21 mouse cellular contexts compared by ENCODE assay signal in the genomic region with DNA sequence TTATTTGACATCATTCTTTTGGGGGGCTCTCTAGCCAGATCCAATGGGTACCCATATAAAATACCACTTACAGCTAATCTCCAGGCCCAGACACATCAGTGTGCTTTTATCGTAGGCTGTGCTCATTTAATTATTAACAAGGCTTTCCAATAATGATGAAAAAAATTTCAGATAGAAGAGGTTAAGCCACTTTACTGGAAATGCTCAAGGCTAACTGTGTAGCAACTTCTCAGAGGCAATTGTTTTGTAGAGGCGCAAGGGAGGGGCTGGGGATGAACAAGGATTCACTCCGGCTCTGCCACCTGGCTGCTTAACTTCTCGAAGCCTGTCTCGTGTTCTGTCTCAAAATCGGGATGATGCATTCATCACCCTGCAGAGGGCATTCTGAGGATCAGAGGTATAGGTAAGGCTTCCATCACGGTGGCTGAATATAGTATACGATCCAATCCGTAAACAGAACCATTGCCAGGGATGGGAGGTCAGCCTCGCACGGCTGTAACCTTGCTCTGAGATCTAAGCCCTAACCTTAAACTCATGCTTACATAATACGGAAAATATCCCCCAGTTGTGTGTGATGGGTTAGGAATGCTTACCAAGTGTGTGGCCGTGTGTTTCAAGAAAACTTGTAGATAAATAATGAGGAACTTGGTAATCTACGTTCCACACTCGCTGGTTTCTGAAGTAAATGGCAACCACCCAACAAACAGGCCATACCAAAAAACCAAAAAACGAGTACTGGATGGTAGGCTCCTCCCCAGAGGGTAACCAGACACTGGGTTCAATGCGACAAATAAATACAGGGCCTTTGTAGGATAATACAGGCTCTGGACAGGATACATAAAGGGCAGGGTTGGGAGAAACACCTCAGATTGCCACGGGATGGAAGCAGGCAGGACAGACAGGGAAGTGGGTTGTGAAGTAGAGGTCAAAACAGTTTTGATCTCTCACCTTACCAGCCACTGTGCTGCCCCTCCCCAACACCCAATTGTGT. TPM values are rescaled to one million over a fixed set of nuclear protein-coding genes. Genes with fewer than 3 reads are reported as not detected.
DNase-seq lines count a peak whose midpoint lies in the region; ATAC-seq and TF ChIP-seq lines count a peak whose summit lies in the region.
"Had no signal": no experiment of that assay in that cellular context is flagged by ENCODE, and none has a peak within 500 bp of the region (broad histone marks: within the 10 kb centered on the region; RNA-seq: fewer than 3 reads in every experiment).

No protein-coding gene starts in this region.

- peaks cover 25% of the 10 kb centered on the region for H3K27me3 ChIP-seq in liver, embryonic 11.5 days (replicated peaks; ENCODE audit: control insufficient read depth, insufficient read depth, low read length)
- H3K27me3 ChIP-seq in kidney, embryonic 14.5 days (ENCODE audit: control insufficient read depth, insufficient read depth, low read length), result peaks cover 29% of the 10 kb centered on the region

- peaks cover 12% of the 10 kb centered on the region; the same call in 1 of the 2 replicates for H3K4me1 ChIP-seq in brown adipose tissue, adult 24 weeks (ENCODE audit: control insufficient read depth, insufficient read depth, insufficient read length, low read length)
- H3K4me1 ChIP-seq in liver, embryonic 11.5 days (replicated peaks; ENCODE audit: control insufficient read depth, insufficient read depth, low read length), result peaks cover 48% of the 10 kb centered on the region
- no peaks in the 10 kb centered on the region; the same call in 1 of the 2 replicates for H3K4me1 ChIP-seq in kidney, embryonic 14.5 days (ENCODE audit: control insufficient read depth, insufficient read depth, low read length)

- intact Hi-C loops in gastrocnemius, adult 2 months (cut with DNase I), result no loop called here

- H3K4me2 ChIP-seq in liver, embryonic 11.5 days, result peak overlapping the region; percentile 40
- H3K4me2 ChIP-seq in kidney, embryonic 14.5 days (replicated peaks; ENCODE audit: low read depth, low read length), result no peak overlapping the region
- H3K4me2 ChIP-seq: heart, embryonic 15.5 days; hindbrain, embryonic 12.5 days; limb, embryonic 12.5 days; neural tube, embryonic 13.5 days had no signal

- no peak for TF ChIP-seq CTCF in gastrocnemius, adult 2 months (IDR thresholded peaks at IDR 0.05)

- peak overlapping the region; percentile 60; the same call in 1 of the 2 replicates for H3K27ac ChIP-seq in brown adipose tissue, adult 24 weeks (replicated peaks; ENCODE audit: low read depth, low read length)
- peak overlapping the region; percentile 85 for H3K27ac ChIP-seq in liver, embryonic 11.5 days (ENCODE audit: low read depth, low read length)
- no peak overlapping the region for H3K27ac ChIP-seq in gastrocnemius, adult 2 months
- no peak overlapping the region for H3K27ac ChIP-seq in kidney, embryonic 14.5 days (ENCODE audit: low read depth, low read length)
- H3K27ac ChIP-seq: embryonic facial prominence, embryonic 10.5 days; heart, adult 2 months; heart, embryonic 15.5 days; hindbrain, embryonic 12.5 days; kidney, postnatal 0 days; limb, embryonic 12.5 days; neural tube, embryonic 13.5 days had no signal

- H3K36me3 ChIP-seq in liver, embryonic 11.5 days (ENCODE audit: control insufficient read depth, insufficient read depth, low read length), result no peaks in the 10 kb centered on the region
- no peaks in the 10 kb centered on the region for H3K36me3 ChIP-seq in kidney, embryonic 14.5 days (ENCODE audit: control insufficient read depth, insufficient read depth, low read length)
- H3K36me3 ChIP-seq: embryonic facial prominence, embryonic 10.5 days; heart, embryonic 15.5 days; hindbrain, embryonic 12.5 days; limb, embryonic 12.5 days; neural tube, embryonic 13.5 days had no signal

- H3K9ac ChIP-seq in liver, embryonic 11.5 days (ENCODE audit: low read depth, low read length), result peak overlapping the region; percentile 28; the same call in 1 of the 2 replicates
- H3K9ac ChIP-seq in kidney, embryonic 14.5 days (ENCODE audit: low read depth, low read length), result no peak overlapping the region
- H3K9ac ChIP-seq: heart, embryonic 15.5 days; hindbrain, embryonic 12.5 days; limb, embryonic 12.5 days; neural tube, embryonic 13.5 days had no signal

- peak; percentile 24 for ATAC-seq in liver, embryonic 11.5 days (replicated peaks; ENCODE audit: low FRiP score)
- ATAC-seq in megakaryocyte progenitor cell, adult 5-6 weeks (replicated peaks; ENCODE audit: poor library complexity), result peak; percentile 53
- no peak for ATAC-seq in kidney, embryonic 14.5 days (ENCODE audit: low FRiP score, low TSS enrichment)
- ATAC-seq: inflammation-experienced regulatory T-cells, adult 6 months; lung, postnatal 0 days had no signal

- no peak overlapping the region for H3K4me3 ChIP-seq in brown adipose tissue, adult 24 weeks (ENCODE audit: insufficient read depth, low read depth, low read length)
- no peak overlapping the region for H3K4me3 ChIP-seq in liver, embryonic 11.5 days (ENCODE audit: low read depth, low read length)
- H3K4me3 ChIP-seq in gastrocnemius, adult 2 months, result no peak overlapping the region
- no peak overlapping the region for H3K4me3 ChIP-seq in kidney, embryonic 14.5 days (ENCODE audit: low read length)
- H3K4me3 ChIP-seq: embryonic facial prominence, embryonic 10.5 days; heart, adult 2 months; heart, embryonic 15.5 days; hindbrain, embryonic 12.5 days; limb, embryonic 12.5 days; neural tube, embryonic 13.5 days had no signal

- WGBS in liver, embryonic 11.5 days, result 61% methylated on average over 18 of the region's 18 CpGs
- 79% methylated on average over 18 of the region's 18 CpGs for WGBS in kidney, embryonic 14.5 days

- peak; percentile 3 for DNase-seq in 416B (ENCODE audit: low read depth)
- no peak for DNase-seq in liver, embryonic 11.5 days (ENCODE audit: low spot score)
- DNase-seq in gastrocnemius, adult 2 months, result no peak
- no peak for DNase-seq in adrenal gland, adult 8-10 months
- DNase-seq: cerebellum, adult 11-12 months; cerebellum, postnatal 25 days; gastrocnemius, postnatal 10 days; heart, adult 2 months; right cerebral cortex, postnatal 14 days; thymus, adult 18-20 months had no signal

- H3K9me3 ChIP-seq in liver, embryonic 11.5 days (ENCODE audit: control insufficient read depth, low read length), result no peaks in the 10 kb centered on the region
- no peaks in the 10 kb centered on the region for H3K9me3 ChIP-seq in kidney, embryonic 14.5 days (ENCODE audit: control insufficient read depth, low read length)
- H3K9me3 ChIP-seq: embryonic facial prominence, embryonic 10.5 days; heart, embryonic 15.5 days; hindbrain, embryonic 12.5 days; limb, embryonic 12.5 days; neural tube, embryonic 13.5 days had no signal

RNA-seq across cellular contexts. Expression of a gene that starts 4.9 kb away (rescaled TPM):
- 26.8 and 39.3 TPM in 2 replicates for polyA plus RNA-seq in brown adipose tissue, adult 24 weeks (2012; ENCODE audit: insufficient read depth, insufficient read length, missing spikeins)
- 13.8 and 14.4 TPM in 2 replicates for polyA plus RNA-seq in liver, embryonic 11.5 days (2014; fragmentation: Nextera tagmentation; extraction: Ambion mirVana)
- 2.4 and 4.4 TPM in 2 replicates for total RNA-seq in megakaryocyte progenitor cell, adult 5-6 weeks (2015)
- 1.7 and 3.4 TPM in 2 replicates for total RNA-seq in megakaryocyte progenitor cell, adult 5-6 weeks (2017)
- total RNA-seq in gastrocnemius, adult 2 months (2021), result 1 to 10 TPM; 1.9 to 5.0 TPM
- 0.46 and 0.54 TPM in 2 replicates for polyA plus RNA-seq in kidney, embryonic 14.5 days (2014; fragmentation: Nextera tagmentation; extraction: Ambion mirVana)
- total RNA-seq in adrenal gland, adult 8-10 months (2022), result 1 to 10 TPM; 1.8 to 7.8 (median 5.6) TPM
- polyA plus RNA-seq: inflammation-experienced regulatory T-cells, adult 6 months had no signal

RNA-seq across cellular contexts. Expression of a gene that starts 42.7 kb away (rescaled TPM):
- polyA plus RNA-seq in brown adipose tissue, adult 24 weeks (2012; ENCODE audit: insufficient read depth, insufficient read length, missing spikeins), result 29.8 and 33.4 TPM in 2 replicates
- 124 and 131 TPM in 2 replicates for polyA plus RNA-seq in liver, embryonic 11.5 days (2014; fragmentation: Nextera tagmentation; extraction: Ambion mirVana)
- total RNA-seq in megakaryocyte progenitor cell, adult 5-6 weeks (2015), result 111 and 114 TPM in 2 replicates
- 169 and 201 TPM in 2 replicates for total RNA-seq in megakaryocyte progenitor cell, adult 5-6 weeks (2017)
- total RNA-seq in gastrocnemius, adult 2 months (2021), result 10 to 100 TPM; 25.0 to 32.5 TPM
- 163 and 164 TPM in 2 replicates for polyA plus RNA-seq in kidney, embryonic 14.5 days (2014; fragmentation: Nextera tagmentation; extraction: Ambion mirVana)
- 10 to 100 TPM; 49.6 to 66.1 (median 61.3) TPM for total RNA-seq in adrenal gland, adult 8-10 months (2022)

Comparison
In these comparisons a context has a peak if more than half of its experiments do, and no peak if none do; other contexts are left out.
1. H3K27ac ChIP-seq: peak in brown adipose tissue, adult 24 weeks (single experiment) and liver, embryonic 11.5 days (single experiment); none in gastrocnemius, adult 2 months (single experiment) and kidney, embryonic 14.5 days (single experiment).